Mouse (Mus musculus) MEL (cell line): ENCODE data around the gene Card9. TPM values are rescaled to one million over a fixed set of nuclear protein-coding genes. Genes with fewer than 3 reads are reported as not detected.

Source experiments
- DNase-seq: peaks from one replicate; pipeline ENCODE4 v3.0.0; 2011; ENCODE audit warnings: low read depth, low spot score
- H3K27ac ChIP-seq: 2 replicates; pipeline ENCODE4 v1.5.1; 2012; ENCODE audit warnings: low read depth, mild to moderate bottlenecking, control low read depth, low read length, moderate library complexity; ENCODE audit not compliant: control insufficient read depth
- H3K27me3 ChIP-seq, 2 experiments: fragments of 150-350 bp in 1 of 2; sonication (generic) in 1 of 2; 2 replicates each; pipeline ENCODE4 v1.6.1; 2012; ENCODE audit warnings: low read length in 2 of 2, mild to moderate bottlenecking in 2 of 2, improper control_type of control experiment in 1 of 2, moderate library complexity in 1 of 2; ENCODE audit not compliant: insufficient read depth in 2 of 2, control insufficient read depth in 1 of 2
- H3K36me3 ChIP-seq, 2 experiments: 2 replicates each; pipeline ENCODE4 v1.6.1; 2012 to 2014; ENCODE audit warnings: low read length in 2 of 2, improper control_type of control experiment in 1 of 2, inconsistent platforms in 1 of 2, mild to moderate bottlenecking in 1 of 2; ENCODE audit not compliant: insufficient read depth in 2 of 2, control insufficient read depth in 1 of 2
- H3K4me1 ChIP-seq, 2 experiments: fragments of 150-350 bp in 1 of 2; sonication (generic) in 1 of 2; 2 replicates each; pipeline ENCODE4 v1.6.1; 2012; ENCODE audit warnings: low read length in 2 of 2, improper control_type of control experiment in 1 of 2, mild to moderate bottlenecking in 1 of 2; ENCODE audit not compliant: insufficient read depth in 2 of 2, control insufficient read depth in 1 of 2
- H3K4me3 ChIP-seq, 2 experiments: fragments of 150-350 bp in 1 of 2; sonication (generic) in 1 of 2; 2 replicates each; pipeline ENCODE4 v1.5.1; 2012; ENCODE audit warnings: low read depth in 2 of 2, low read length in 2 of 2, mild to moderate bottlenecking in 2 of 2, moderate library complexity in 2 of 2, control low read depth in 1 of 2, improper control_type of control experiment in 1 of 2; ENCODE audit not compliant: control insufficient read depth in 1 of 2, insufficient read depth in 1 of 2
- H3K79me2 ChIP-seq: 2 replicates; pipeline ENCODE4 v1.6.1; 2012; ENCODE audit warnings: mild to moderate bottlenecking, low read length, moderate library complexity; ENCODE audit not compliant: control insufficient read depth, poor library complexity, insufficient read depth
- H3K9ac ChIP-seq: 2 replicates; pipeline ENCODE4 v1.6.1; 2012; ENCODE audit warnings: low read depth, mild to moderate bottlenecking, control low read depth, low read length, moderate library complexity; ENCODE audit not compliant: control insufficient read depth, poor library complexity, severe bottlenecking
- H3K9me3 ChIP-seq: fragments of 150-350 bp; sonication (generic); replicated peaks from 2 replicates; pipeline ENCODE4 v1.6.1; 2012; ENCODE audit warnings: mild to moderate bottlenecking, low read length, improper control_type of control experiment, moderate library complexity; ENCODE audit not compliant: insufficient read depth
- BHLHE40 ChIP-seq: IDR thresholded peaks from 2 replicates; pipeline ENCODE4 v1.6.1; 2012; ENCODE audit warnings: low read depth, mild to moderate bottlenecking, inconsistent platforms, low read length, improper control_type of control experiment, borderline replicate concordance
- CHD2 ChIP-seq: IDR thresholded peaks from 2 replicates; pipeline ENCODE4 v1.6.1; 2011; ENCODE audit warnings: low read length, improper control_type of control experiment
- GABPA ChIP-seq: IDR thresholded peaks from 2 replicates; pipeline ENCODE4 v1.6.1; 2012; ENCODE audit warnings: low read depth, mild to moderate bottlenecking, inconsistent platforms, low read length, improper control_type of control experiment, moderate library complexity
- HCFC1 ChIP-seq: IDR thresholded peaks from 2 replicates; pipeline ENCODE4 v1.6.1; 2012; ENCODE audit warnings: low read depth, mild to moderate bottlenecking, inconsistent platforms, low read length, improper control_type of control experiment, moderate library complexity
- JUND ChIP-seq: IDR thresholded peaks from 2 replicates; pipeline ENCODE4 v1.6.1; 2011; ENCODE audit warnings: low read depth, mild to moderate bottlenecking, improper control_type of control experiment, low read length
- MAFK ChIP-seq: IDR thresholded peaks from 2 replicates; pipeline ENCODE4 v1.6.1; 2011; ENCODE audit warnings: low read depth, mild to moderate bottlenecking, low read length, improper control_type of control experiment, borderline replicate concordance
- MXI1 ChIP-seq: IDR thresholded peaks from 2 replicates; pipeline ENCODE4 v1.6.1; 2011; ENCODE audit warnings: mild to moderate bottlenecking, low read depth, low read length, improper control_type of control experiment
- MYC ChIP-seq: IDR thresholded peaks from 2 replicates; pipeline ENCODE4 v1.6.1; 2011; ENCODE audit warnings: low read depth, mild to moderate bottlenecking, low read length, improper control_type of control experiment, moderate library complexity
- NRF1 ChIP-seq: IDR thresholded peaks from 2 replicates; pipeline ENCODE4 v1.6.1; 2014; ENCODE audit warnings: low read depth, mild to moderate bottlenecking, inconsistent platforms, low read length, improper control_type of control experiment, moderate library complexity; ENCODE audit not compliant: poor library complexity, insufficient read depth, severe bottlenecking
- POLR2A ChIP-seq, 2 experiments: IDR thresholded peaks; 2 replicates each; pipeline ENCODE4 v1.6.1; 2011 to 2012; ENCODE audit warnings: low read length in 2 of 2, mild to moderate bottlenecking in 2 of 2, control low read depth in 1 of 2, improper control_type of control experiment in 1 of 2, low read depth in 1 of 2, moderate library complexity in 1 of 2; ENCODE audit not compliant: control insufficient read depth in 1 of 2, insufficient read depth in 1 of 2, poor library complexity in 1 of 2
- POLR2AphosphoS2 ChIP-seq: IDR thresholded peaks from 2 replicates; pipeline ENCODE4 v1.6.1; 2011; ENCODE audit warnings: low read length, improper control_type of control experiment
- POLR2AphosphoS5 ChIP-seq: IDR thresholded peaks from 2 replicates; pipeline ENCODE4 v1.6.1; 2012; ENCODE audit warnings: low read depth, borderline replicate concordance, mild to moderate bottlenecking, inconsistent platforms, low read length, moderate library complexity, mixed read lengths
- RAD21 ChIP-seq: IDR thresholded peaks from 2 replicates; pipeline ENCODE4 v1.6.1; 2011; ENCODE audit warnings: mild to moderate bottlenecking, low read depth, low read length, improper control_type of control experiment
- RCOR1 ChIP-seq: IDR thresholded peaks from 2 replicates; pipeline ENCODE4 v1.6.1; 2012; ENCODE audit warnings: low read depth, mild to moderate bottlenecking, inconsistent platforms, low read length, improper control_type of control experiment
- TAL1 ChIP-seq: IDR thresholded peaks from 2 replicates; pipeline ENCODE4 v1.6.1; 2012; ENCODE audit warnings: mild to moderate bottlenecking, inconsistent platforms, low read length, moderate library complexity, mixed read lengths
- TCF12 ChIP-seq: IDR thresholded peaks from 2 replicates; pipeline ENCODE4 v1.6.1; 2014; ENCODE audit warnings: low read depth, mild to moderate bottlenecking, inconsistent platforms, low read length, improper control_type of control experiment, moderate library complexity
- ZNF384 ChIP-seq: IDR thresholded peaks from 2 replicates; pipeline ENCODE4 v1.6.1; 2012; ENCODE audit warnings: low read depth, mild to moderate bottlenecking, inconsistent platforms, low read length, improper control_type of control experiment
- polyA plus RNA-seq, 2 experiments: library from polyadenylated mRNA; stranded (reverse) in 1 of 2; unstranded in 1 of 2; fragments of >175 nt in 1 of 2; fragments of >200 nt in 1 of 2; gene quantifications; 2 replicates each; pipeline versions ENCODE4 v1.2.1 to v1.2.4; 2012; ENCODE audit warnings: low replicate concordance in 2 of 2, low read depth in 1 of 2; ENCODE audit not compliant: insufficient read length in 2 of 2, insufficient read depth in 1 of 2, missing spikeins in 1 of 2
- total RNA-seq: library from RNA; depleted of rRNA; stranded (reverse); fragments of 300-350 nt; gene quantifications from 2 replicates; pipeline ENCODE4 v1.2.3, GENCODE M21; 2012

Card9 gene
- total and polyA plus RNA-seq, 3 experiments = 0.35 to 0.72 TPM; not detected in 1

DNA sequence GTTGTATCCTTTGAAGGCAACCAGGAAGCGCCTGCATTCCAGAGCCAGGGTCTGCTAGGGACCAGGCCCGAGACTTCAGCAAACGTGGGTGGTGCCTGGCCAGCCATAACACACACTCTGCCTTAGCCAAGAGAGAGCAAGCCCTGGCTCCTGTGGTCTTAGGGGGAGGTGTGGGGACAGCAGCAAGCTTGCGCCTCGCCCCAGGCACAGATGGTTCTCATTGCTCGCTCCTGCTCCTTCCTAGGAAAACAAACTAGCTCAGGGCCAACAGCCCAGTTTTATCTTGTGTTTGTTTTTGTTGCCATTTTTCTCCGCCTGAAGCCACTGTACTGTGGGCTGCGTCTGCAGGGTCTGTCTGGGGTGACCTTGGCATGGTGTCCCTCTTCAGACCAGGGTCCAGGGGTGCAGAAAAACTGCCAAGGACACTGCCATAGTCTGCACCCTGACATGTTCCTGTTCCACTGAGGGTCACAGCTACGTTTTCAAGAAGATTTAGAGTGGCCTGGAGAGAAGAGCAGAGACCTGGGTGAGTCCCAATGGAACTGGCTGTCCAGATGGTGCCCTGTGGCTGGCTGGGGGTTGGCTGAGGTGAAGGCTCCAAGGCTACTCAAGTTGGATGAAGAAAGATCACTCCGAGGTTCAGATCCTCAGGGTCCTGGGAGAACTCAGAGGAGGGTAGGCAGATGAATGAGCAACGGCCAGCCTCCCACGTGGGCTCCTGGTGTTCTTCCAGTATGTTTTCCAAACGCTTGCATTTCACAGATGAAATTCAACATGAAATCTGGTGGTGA lies 46.2 kb downstream of the Card9 start:
- Histone ChIP-seq H3K4me1 (no peaks in the 10 kb centered on the region; a peak in 1 of 4 replicates), H3K27ac (no peak overlapping the region), H3K79me2 (no peaks in the 10 kb centered on the region), H3K9me3 (no peaks in the 10 kb centered on the region), H3K4me3 (no peak overlapping the region), H3K27me3 (peaks cover 0 to 2% of the 10 kb centered on the region in 2 experiments; a peak in 3 of 4 replicates), H3K9ac (no peak overlapping the region), H3K36me3 (no peaks in the 10 kb centered on the region)
- no peak for DNase-seq
- TF ChIP-seq POLR2AphosphoS2 = no peak
- TF ChIP-seq MAFK = no peak
- no peak for TF ChIP-seq RAD21
- no peak for TF ChIP-seq CHD2
- TF ChIP-seq JUND = no peak
- TF ChIP-seq RCOR1 = no peak
- no peak for TF ChIP-seq MXI1
- TF ChIP-seq TAL1 = no peak
- TF ChIP-seq POLR2A (IDR thresholded peaks at IDR 0.05; ENCODE audit: control insufficient read depth in 1 of 2, insufficient read depth in 1 of 2, low read depth in 1 of 2, low read length in 2 of 2, poor library complexity in 1 of 2) = no peak
- no peak for TF ChIP-seq GABPA
- no peak for TF ChIP-seq NRF1
- no peak for TF ChIP-seq HCFC1
- no peak for TF ChIP-seq POLR2AphosphoS5
- no peak for TF ChIP-seq BHLHE40
- TF ChIP-seq TCF12 = no peak
- TF ChIP-seq ZNF384 = no peak
- no peak for TF ChIP-seq MYC

- H3K4me3 ChIP-seq = no peak overlapping the region
- H3K9ac ChIP-seq = no peak overlapping the region
- no peak for DNase-seq
- H3K36me3 ChIP-seq = no peaks in the 10 kb centered on the region
- no peak overlapping the region for H3K27ac ChIP-seq
- TF ChIP-seq MYC (no peak), HCFC1 (no peak)
- H3K27me3 ChIP-seq = peaks cover 0 to 2% of the 10 kb centered on the region in 2 experiments; a peak in 3 of 4 replicates
- H3K9me3 ChIP-seq = no peaks in the 10 kb centered on the region
- no peaks in the 10 kb centered on the region for H3K79me2 ChIP-seq
- H3K4me1 ChIP-seq = no peaks in the 10 kb centered on the region; a peak in 1 of 4 replicates
These were observed 47.3 kb downstream of the Card9 start for GRCm38 (mm10) chr2:26313394-26313793.
